Mouse (Mus musculus) forebrain, embryonic 12.5 days (tissue): ENCODE measurements around the gene Olfr202. TPM values are rescaled to one million over a fixed set of nuclear protein-coding genes. Genes with fewer than 3 reads are reported as not detected.
"Not testable (repeated sequence)": the region's sequence is repeated elsewhere in the genome, so short reads cannot be mapped to it uniquely, and the experiment has no call there.

Source experiments
- ATAC-seq: fragments of 200-750 bp; cut with Nextera tagmentation; 2 replicates; pipeline ENCODE4 v1.8.0; 2017; ENCODE audit warnings: moderate TSS enrichment; ENCODE audit not compliant: low FRiP score
- H3K27ac ChIP-seq: fragments of 300-500 bp; sonication (generic); 2 replicates; pipeline ENCODE4 v1.5.1; 2016; ENCODE audit warnings: mild to moderate bottlenecking
- H3K27me3 ChIP-seq: fragments of 300-500 bp; sonication (generic); 2 replicates; pipeline ENCODE4 v1.6.1; 2016; ENCODE audit warnings: mild to moderate bottlenecking
- H3K36me3 ChIP-seq: fragments of 300-500 bp; sonication (generic); replicated peaks from 2 replicates; pipeline ENCODE4 v1.6.1; 2016; ENCODE audit warnings: mild to moderate bottlenecking
- H3K4me1 ChIP-seq: fragments of 300-500 bp; sonication (generic); 2 replicates; pipeline ENCODE4 v1.6.1; 2016
- H3K4me2 ChIP-seq: fragments of 300-500 bp; sonication (generic); 2 replicates; pipeline ENCODE4 v1.6.1; 2016; ENCODE audit warnings: mild to moderate bottlenecking, moderate library complexity
- H3K4me3 ChIP-seq: fragments of 300-500 bp; sonication (generic); replicated peaks from 2 replicates; pipeline ENCODE4 v1.5.1; 2016; ENCODE audit warnings: mild to moderate bottlenecking
- H3K9ac ChIP-seq: fragments of 300-500 bp; sonication (generic); 2 replicates; pipeline ENCODE4 v1.6.1; 2016; ENCODE audit warnings: mild to moderate bottlenecking
- H3K9me3 ChIP-seq: fragments of 300-500 bp; sonication (generic); 2 replicates; pipeline ENCODE4 v1.6.1; 2016
- WGBS: fragments of 180-500 bp; shearing (Covaris S2); methylation state at CpG from one replicate; pipeline ENCODE4 v1.1.7; 2016; 5-methylcytosine and 5-hydroxymethylcytosine counted together
- polyA plus RNA-seq: library from polyadenylated mRNA; unstranded; fragments of >200 nt; fragmentation: Nextera tagmentation; extraction: Ambion mirVana; gene quantifications from 2 replicates; pipeline ENCODE4 v1.2.1, GENCODE M21; 2016

The Olfr202 gene
- not detected in 2 replicates for polyA plus RNA-seq

DNA sequence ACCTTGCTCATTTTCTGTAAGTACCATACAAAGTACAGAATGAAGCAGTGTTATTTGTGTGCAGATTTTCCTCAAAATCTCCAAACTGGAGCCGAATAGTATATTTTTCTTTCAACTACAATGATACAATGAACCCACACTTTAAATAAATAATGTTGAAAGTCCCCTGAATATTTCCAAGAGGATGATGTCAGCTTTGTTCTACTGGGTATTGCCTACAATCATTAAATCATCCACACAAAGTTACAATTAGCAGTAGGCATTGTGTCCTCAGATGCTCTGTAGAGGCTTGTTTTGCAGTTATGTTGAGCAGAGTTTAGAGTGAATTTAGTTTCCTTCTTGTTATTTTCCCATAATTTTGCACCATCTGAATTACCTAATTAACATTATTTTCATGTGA, at the start of gene Olfr202:
Gene Olfr202 (minus strand): TSS at position 101 of the 400 bp plus-strand sequence.
- no peaks in the 10 kb centered on the region for H3K9me3 ChIP-seq
- H3K4me2 ChIP-seq = no peak within 1 kb of the TSS
- H3K4me3 ChIP-seq = no peak within 1 kb of the TSS
- no peaks in the 10 kb centered on the region for H3K36me3 ChIP-seq
- no peak for ATAC-seq
- no peak within 1 kb of the TSS for H3K9ac ChIP-seq
- 85% methylated on average over 1 of the region's 1 CpGs for WGBS
- H3K27ac ChIP-seq = no peak within 1 kb of the TSS
- no peaks in the 10 kb centered on the region for H3K4me1 ChIP-seq
- H3K27me3 ChIP-seq = no peaks in the 10 kb centered on the region

DNA sequence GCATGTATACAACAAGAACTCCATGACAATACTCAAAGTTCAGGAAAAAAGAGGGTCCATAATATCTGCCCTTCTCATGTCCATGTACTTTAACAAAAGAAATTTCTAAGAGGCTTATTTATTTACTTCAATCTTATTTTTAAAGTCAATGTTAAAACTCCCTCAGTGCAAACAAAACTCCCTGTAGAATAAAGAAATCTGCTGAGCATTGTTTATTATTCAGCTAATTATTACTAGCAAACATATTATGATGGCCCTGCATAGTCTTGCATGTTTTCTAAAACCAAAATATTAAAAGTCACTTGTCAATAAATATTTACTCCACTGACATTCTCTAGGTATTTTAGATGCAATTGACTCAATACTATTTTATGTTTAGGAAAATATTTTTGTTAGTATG, 44.4 kb upstream of the Olfr202 start, which contains the start of gene Olfr205:
Gene Olfr205 (minus strand): TSS at position 101 of the 400 bp plus-strand sequence.
- H3K9me3 ChIP-seq = 0 out of 2 replicates have a peak, but pooled peaks cover 4% of the 10 kb centered on the region
- no peak within 1 kb of the TSS for H3K4me3 ChIP-seq
- no peaks in the 10 kb centered on the region for H3K36me3 ChIP-seq
- no peak within 1 kb of the TSS for H3K27ac ChIP-seq
- no peaks in the 10 kb centered on the region for H3K4me1 ChIP-seq
- no peak for ATAC-seq
- no peaks in the 10 kb centered on the region for H3K27me3 ChIP-seq
- H3K4me2 ChIP-seq = no peak within 1 kb of the TSS
- H3K9ac ChIP-seq = no peak within 1 kb of the TSS

DNA sequence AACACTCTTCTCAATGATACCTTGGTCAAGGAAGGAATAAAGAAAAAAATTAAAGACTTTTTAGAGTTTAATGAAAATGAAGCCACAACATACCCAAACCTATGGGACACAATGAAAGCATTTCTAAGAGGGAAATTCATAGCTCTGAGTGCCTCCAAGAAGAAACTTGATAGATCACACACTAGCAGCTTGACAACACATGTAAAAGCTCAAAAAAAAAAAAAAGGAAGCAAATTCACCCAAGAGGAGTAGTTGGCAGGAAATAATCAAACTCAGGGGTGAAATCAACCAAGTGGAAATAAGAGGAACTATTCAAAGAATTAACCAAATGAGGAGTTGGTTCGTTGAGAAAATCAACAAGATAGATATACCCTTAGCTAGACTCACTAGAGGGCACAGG, 36.7 kb upstream of the Olfr202 start:
- 45% methylated on average over 1 of the region's 1 CpGs for WGBS
- H3K9ac ChIP-seq, H3K4me3 ChIP-seq, H3K4me1 ChIP-seq, H3K27me3 ChIP-seq, H3K36me3 ChIP-seq, ATAC-seq, H3K9me3 ChIP-seq, H3K4me2 ChIP-seq, H3K27ac ChIP-seq: not testable (repeated sequence)

DNA sequence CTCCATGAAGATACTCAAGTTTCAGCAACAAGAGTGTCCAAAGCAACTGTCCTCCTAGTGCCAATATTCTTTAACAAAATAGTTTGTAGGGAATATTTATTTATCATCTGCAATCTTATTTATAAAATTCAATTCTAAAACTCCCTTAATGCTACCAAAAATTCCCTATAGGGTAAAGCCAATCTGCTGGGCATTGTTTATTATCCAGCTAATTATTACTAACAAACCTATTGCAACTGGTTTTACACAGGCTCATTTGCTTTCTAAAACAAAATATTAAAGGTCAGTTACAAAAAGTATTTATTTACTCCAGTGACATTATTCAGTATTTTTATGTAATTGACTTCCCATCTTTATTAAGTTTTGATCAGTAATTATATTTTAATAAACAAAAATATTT, 31.6 kb upstream of the Olfr202 start, which contains the start of gene Olfr204:
Gene Olfr204 (minus strand): TSS at position 101 of the 400 bp plus-strand sequence.
- no peak within 1 kb of the TSS for H3K9ac ChIP-seq
- H3K4me2 ChIP-seq = no peak within 1 kb of the TSS
- no peaks in the 10 kb centered on the region for H3K36me3 ChIP-seq
- no peak within 1 kb of the TSS for H3K27ac ChIP-seq
- no peaks in the 10 kb centered on the region for H3K9me3 ChIP-seq
- no peak for ATAC-seq
- no peaks in the 10 kb centered on the region for H3K4me1 ChIP-seq
- H3K27me3 ChIP-seq = no peaks in the 10 kb centered on the region
- no peak within 1 kb of the TSS for H3K4me3 ChIP-seq

DNA sequence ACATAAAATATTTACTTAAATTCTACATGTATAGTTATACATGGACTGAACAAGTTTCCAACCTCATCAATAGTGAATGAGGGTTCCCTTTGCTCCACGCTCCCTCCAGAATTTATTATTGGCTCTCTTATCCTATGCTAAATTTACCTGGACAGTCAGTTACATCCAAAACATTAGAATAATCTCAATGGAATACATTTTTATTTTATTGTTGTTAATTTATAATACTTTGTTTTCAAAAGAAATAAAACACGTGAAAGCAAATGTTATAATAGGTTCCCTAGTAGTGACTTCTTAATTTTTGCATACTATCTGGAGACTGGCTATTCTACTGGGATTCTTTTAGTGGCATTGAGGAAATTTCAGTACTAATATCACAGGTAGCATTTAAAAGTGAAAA, 12.0 kb upstream of the Olfr202 start, which contains the start of gene Olfr203:
Gene Olfr203 (plus strand): TSS at position 301 of the 400 bp plus-strand sequence.
- H3K27me3 ChIP-seq = no peaks in the 10 kb centered on the region
- no peak within 1 kb of the TSS for H3K9ac ChIP-seq
- no peak within 1 kb of the TSS for H3K27ac ChIP-seq
- WGBS = 78% methylated on average over 2 of the region's 2 CpGs
- no peaks in the 10 kb centered on the region for H3K36me3 ChIP-seq
- no peak for ATAC-seq
- no peaks in the 10 kb centered on the region for H3K4me1 ChIP-seq
- H3K9me3 ChIP-seq = no peaks in the 10 kb centered on the region
- H3K4me3 ChIP-seq = no peak within 1 kb of the TSS
- no peak within 1 kb of the TSS for H3K4me2 ChIP-seq

DNA sequence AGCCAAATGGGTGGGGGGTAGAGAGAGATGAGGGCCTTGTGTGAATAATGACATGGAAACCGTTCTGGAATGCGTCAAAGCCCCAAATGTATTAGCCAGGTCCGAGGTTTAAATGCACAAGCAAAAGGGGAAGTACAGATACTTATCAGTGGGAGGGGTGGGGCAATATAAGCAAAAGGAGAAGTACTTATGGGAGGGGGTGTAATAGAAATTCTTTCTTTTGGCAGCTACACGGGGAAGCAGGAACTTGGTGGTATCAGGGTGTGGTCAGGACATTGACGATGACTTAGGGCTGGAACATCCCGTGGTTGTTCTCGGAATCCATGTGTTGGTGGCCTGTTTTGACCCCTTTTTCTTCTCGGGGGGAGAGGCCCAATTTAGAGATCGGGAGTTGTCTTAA, 983 bp upstream of the Olfr202 start:
- not testable (repeated sequence) for H3K9me3 ChIP-seq, ATAC-seq
- 86% methylated on average over 9 of the region's 9 CpGs for WGBS

DNA sequence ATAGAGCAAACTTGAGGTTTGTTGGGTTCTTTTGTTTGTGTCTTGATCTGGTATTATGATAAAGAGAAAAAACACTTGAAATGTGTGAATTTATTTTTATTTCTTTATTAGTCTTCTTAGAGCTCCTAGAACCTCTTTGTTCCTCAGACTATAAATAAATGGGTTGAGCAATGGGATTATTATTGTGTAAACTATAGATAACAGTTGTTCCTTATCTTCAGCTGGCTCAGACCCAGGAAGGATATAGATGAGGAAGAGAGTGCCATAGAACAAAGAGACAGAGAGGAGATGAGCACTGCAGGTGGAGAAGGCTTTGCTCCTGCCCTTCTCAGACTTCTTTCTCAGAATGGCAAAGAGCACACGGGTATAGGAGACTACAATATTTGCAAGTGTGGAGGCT, 3.1 kb downstream of the Olfr202 start:
- no peak overlapping the region for H3K27ac ChIP-seq
- ATAC-seq = no peak
- no peak overlapping the region for H3K9ac ChIP-seq
- H3K9me3 ChIP-seq = no peaks in the 10 kb centered on the region
- no peaks in the 10 kb centered on the region for H3K4me1 ChIP-seq
- H3K36me3 ChIP-seq = no peaks in the 10 kb centered on the region
- H3K27me3 ChIP-seq = no peaks in the 10 kb centered on the region
- H3K4me3 ChIP-seq = no peak overlapping the region
- 64% methylated on average over 1 of the region's 1 CpGs for WGBS
- H3K4me2 ChIP-seq = no peak overlapping the region

More for the DNA sequence above, 983 bp upstream of the Olfr202 start:
- not testable (repeated sequence) for H3K9ac ChIP-seq, H3K27ac ChIP-seq, H3K4me3 ChIP-seq, H3K4me2 ChIP-seq, H3K4me1 ChIP-seq, H3K36me3 ChIP-seq, H3K27me3 ChIP-seq

DNA sequence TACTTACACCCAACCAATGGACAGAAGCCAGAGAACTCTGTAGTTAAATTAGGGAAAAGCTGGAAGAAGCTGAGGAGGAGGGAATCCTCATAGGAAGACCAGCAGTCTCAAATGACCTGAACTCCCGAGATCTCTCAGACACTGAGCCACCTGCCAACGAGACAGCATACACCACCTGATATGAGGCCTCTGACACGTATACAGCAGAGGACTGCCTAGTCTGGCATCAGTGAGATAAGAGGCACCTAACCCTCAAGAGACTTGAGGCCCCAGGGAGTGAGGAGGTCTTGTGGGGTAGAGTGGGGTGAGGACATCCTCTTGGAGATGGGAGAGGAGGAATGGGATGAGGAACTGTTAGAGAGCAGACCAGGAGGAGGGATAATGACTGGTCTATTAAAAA, 6.1 kb downstream of the Olfr202 start:
- no peak overlapping the region for H3K4me3 ChIP-seq
- H3K9me3 ChIP-seq = no peaks in the 10 kb centered on the region
- WGBS = 80% methylated on average over 3 of the region's 3 CpGs
- H3K27me3 ChIP-seq = no peaks in the 10 kb centered on the region
- no peaks in the 10 kb centered on the region for H3K4me1 ChIP-seq
- no peak overlapping the region for H3K9ac ChIP-seq
- no peak for ATAC-seq
- H3K36me3 ChIP-seq = no peaks in the 10 kb centered on the region
- H3K4me2 ChIP-seq = no peak overlapping the region
- no peak overlapping the region for H3K27ac ChIP-seq

DNA sequence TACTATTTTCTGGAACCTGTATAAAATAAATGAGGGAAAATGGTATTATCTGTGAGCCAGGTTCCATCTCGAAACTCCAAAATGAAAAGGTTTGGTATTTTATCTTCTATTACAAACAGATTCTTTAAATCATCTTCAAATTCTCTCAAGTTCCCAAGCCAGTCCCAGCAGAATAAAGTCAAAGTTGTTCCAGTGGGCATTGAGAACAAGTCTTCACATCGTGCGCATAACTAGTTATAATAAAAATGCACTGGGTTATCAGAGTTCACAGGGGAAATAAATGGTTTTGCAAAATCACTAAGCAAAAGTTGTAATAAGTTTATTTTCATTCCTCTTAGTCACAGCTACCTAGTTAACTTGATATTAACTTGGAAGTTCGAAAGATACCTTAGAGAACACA, 14.1 kb downstream of the Olfr202 start, which contains the start of gene Olfr201:
Gene Olfr201 (minus strand): TSS at position 101 of the 400 bp plus-strand sequence.
- not testable (repeated sequence) for H3K36me3 ChIP-seq, ATAC-seq, H3K9ac ChIP-seq, H3K4me3 ChIP-seq, H3K27ac ChIP-seq, H3K4me2 ChIP-seq, H3K9me3 ChIP-seq, H3K4me1 ChIP-seq, H3K27me3 ChIP-seq
- 91% methylated on average over 4 of the region's 4 CpGs for WGBS

DNA sequence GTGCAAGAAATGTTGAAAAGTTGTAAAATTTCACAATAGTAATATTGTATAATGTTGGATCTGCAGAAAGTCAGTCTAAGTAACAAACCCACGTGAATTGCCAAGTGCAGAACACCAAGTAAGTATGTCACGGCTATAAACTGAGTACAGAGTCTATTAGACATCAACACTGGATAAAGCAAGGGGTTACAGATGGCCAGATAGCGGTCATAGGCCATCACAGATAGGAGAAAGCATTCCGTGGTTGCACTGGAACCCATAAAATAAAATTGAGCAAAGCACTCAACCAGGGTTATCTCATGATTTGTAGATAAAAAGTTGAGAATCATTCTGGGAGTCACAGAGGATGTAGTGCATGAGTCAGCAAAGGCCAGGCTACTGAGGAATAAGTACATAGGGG, 17.5 kb downstream of the Olfr202 start:
- ATAC-seq = not testable (repeated sequence)

DNA sequence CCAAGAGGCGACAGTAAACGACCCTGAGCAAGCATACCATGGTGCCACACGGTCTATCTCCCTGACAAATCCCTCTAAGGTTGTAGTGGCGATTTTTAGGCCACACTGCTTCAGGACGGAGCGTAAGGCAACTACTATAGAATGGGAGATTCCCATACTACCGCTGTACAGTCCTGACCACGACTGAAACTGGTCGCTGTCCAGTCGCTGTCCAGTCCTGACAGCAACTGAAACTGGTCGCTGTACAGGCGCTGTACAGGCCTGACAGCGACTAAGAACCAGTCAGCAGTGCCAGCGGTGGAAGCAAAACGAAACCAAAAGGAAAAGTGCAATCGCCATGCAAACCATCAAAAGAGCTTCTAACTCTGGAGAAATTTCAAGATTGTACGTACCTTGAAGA, 36.9 kb downstream of the Olfr202 start:
- H3K4me2 ChIP-seq = no peak overlapping the region
- H3K4me3 ChIP-seq = no peak overlapping the region
- H3K36me3 ChIP-seq = no peaks in the 10 kb centered on the region
- WGBS = 88% methylated on average over 17 of the region's 17 CpGs
- no peaks in the 10 kb centered on the region for H3K9me3 ChIP-seq
- no peak for ATAC-seq
- no peaks in the 10 kb centered on the region for H3K4me1 ChIP-seq
- H3K9ac ChIP-seq = no peak overlapping the region
- H3K27ac ChIP-seq = no peak overlapping the region
- no peaks in the 10 kb centered on the region for H3K27me3 ChIP-seq

More for the DNA sequence above, 17.5 kb downstream of the Olfr202 start:
- H3K4me2 ChIP-seq, H3K27ac ChIP-seq, H3K27me3 ChIP-seq, H3K4me3 ChIP-seq, H3K9me3 ChIP-seq, H3K4me1 ChIP-seq, H3K9ac ChIP-seq, H3K36me3 ChIP-seq: not testable (repeated sequence)
- 79% methylated on average over 4 of the region's 4 CpGs for WGBS
